Mouse (Mus musculus) c-Kit-positive CD71-negative TER-119-negative erythroid progenitor cells, embryonic 14.5 days (primary cell): ENCODE measurements around the gene Tmem150c.
A peak's percentile ranks its signal among the peaks of the same experiment; 100 is the strongest.

Source experiments
- DNase-seq: peaks from one replicate; pipeline ENCODE4 v3.0.0-alpha.2; 2013; ENCODE audit warnings: low read depth

Tmem150c gene

DNA sequence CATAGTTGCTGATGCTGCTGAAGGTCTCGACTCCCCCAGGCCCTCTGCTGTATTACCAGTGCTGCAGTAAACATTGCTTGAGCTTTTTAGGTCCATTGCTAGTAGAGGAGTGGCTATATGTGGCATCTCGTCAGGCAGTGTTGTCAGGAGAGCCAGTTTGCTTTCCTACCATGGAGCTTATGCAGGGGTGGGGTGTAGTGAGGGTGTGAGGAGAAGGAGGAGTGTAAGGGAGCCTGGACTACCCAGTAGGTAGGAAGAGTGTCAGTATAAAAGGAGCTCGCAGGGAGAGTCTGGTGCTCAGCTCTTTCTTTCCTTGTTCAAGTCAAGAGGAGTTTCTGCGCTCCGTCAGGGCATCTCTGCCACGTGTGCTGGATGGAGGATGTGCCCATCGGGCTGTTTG is 106.9 kb downstream of the Tmem150c start:
- no peak for DNase-seq

DNA sequence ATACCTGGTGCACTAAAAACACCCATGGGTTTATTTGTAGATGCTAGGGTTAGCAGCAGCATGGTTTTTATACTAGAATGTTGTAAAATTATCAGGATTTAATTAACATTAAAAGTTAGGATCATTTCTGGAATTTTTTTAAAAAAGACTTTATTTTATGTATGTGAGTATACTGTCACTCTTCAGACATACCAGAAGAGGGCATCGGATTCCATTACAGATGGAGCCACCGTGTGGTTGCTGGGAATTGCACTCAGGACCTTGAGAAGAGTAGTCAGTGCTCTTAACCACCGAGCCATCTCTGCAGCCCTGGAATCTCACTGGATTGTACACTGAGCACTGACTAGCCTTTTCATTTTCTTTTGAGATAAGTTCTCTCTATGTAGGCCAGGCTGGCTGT is 109.7 kb downstream of the Tmem150c start:
- no peak for DNase-seq

GRCm38 (mm10) chr5:100047871-100048270 is 111.7 kb downstream of the Tmem150c start:
- DNase-seq, result no peak

GRCm38 (mm10) chr5:100047143-100047640 is 112.4 kb downstream of the Tmem150c start:
- no peak for DNase-seq

GRCm38 (mm10) chr5:100046096-100046495 is 113.5 kb downstream of the Tmem150c start:
- no peak for DNase-seq

DNA sequence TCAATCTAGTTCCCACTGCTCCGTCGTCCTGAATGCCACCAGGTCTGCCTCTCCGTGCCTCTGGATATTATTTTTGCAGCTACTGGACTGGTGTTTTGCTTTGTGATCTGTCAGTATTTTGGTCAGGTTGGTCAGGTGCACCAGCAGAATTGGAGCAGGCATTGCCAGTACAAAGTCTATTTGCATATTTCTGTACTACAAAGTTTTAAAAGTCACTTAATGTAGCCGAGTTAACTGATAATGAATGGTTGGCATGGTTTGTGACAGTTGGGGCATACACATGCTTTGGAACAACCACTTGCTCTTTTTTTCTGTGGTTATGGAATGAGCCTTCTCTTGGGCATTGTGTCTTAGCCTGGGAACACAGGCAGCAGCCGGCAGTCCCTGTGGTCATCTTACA is 115.0 kb downstream of the Tmem150c start:
- no peak for DNase-seq

- DNase-seq, result no peak
Measured at GRCm38 (mm10) chr5:100044030-100044429, 115.6 kb downstream of the Tmem150c start.

DNA sequence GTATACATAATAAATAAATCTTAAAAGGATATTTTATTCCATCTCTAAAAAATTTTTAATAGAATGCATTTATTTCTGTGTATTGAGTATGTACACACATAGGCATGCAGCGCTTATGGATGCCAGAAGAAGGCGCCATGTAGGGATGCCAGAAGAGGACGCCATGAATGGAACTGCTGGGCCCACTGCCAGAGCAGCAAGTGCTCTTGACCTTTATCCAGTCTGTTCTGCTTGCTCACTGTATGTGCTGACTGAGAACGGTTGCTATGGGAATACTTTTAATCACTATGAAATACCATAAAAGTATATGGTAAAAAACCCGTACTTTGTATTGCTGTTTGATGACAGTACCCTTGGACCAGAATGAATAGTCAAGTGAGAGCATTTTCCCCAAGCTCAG is 116.2 kb downstream of the Tmem150c start:
- no peak for DNase-seq

GRCm38 (mm10) chr5:100042467-100042866 is 117.1 kb downstream of the Tmem150c start:
- no peak for DNase-seq

- DNase-seq, result no peak
Measured at GRCm38 (mm10) chr5:100041272-100041671, 118.3 kb downstream of the Tmem150c start.

GRCm38 (mm10) chr5:100040281-100040784 is 119.3 kb downstream of the Tmem150c start:
- no peak for DNase-seq

DNA sequence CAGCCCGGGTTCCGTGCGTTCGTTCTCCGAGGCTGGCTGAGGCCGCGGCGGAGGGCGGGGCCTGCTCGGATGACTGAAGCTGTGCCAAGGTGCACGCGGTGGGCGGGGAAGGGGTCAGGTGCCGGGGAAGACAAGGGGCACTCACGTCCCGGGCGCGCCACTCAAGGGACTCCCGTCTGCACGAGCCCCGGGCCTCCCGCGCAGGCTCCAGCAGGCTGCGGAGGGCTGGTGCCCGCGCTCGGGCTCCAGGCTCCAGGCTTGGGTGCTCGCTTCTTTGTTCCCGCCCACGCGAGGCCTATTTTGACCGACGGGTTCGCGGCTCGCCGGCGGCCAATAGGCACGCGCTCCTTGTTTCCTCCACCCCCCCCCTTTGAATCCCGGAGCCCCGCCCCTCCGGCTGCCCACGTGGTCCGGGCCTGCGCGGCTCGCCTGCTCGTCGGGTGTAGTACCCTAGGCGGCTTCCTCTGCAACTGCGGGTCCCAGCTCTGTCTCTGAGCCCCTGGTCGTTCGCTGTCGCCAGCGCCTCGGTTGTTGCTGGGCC is 119.9 kb downstream of the Tmem150c start, which contains the start of the genes Hnrnpdl and Enoph1:
Hnrnpdl (minus strand) TSS at position 63 of the 541 bp plus-strand sequence.
Enoph1 (plus strand) TSS at position 384 of the 541 bp plus-strand sequence.
- DNase-seq, result peak; percentile 87

- peak; percentile 81 for DNase-seq
Measured at GRCm38 (mm10) chr5:100038714-100039601, 120.7 kb downstream of the Tmem150c start.

DNA sequence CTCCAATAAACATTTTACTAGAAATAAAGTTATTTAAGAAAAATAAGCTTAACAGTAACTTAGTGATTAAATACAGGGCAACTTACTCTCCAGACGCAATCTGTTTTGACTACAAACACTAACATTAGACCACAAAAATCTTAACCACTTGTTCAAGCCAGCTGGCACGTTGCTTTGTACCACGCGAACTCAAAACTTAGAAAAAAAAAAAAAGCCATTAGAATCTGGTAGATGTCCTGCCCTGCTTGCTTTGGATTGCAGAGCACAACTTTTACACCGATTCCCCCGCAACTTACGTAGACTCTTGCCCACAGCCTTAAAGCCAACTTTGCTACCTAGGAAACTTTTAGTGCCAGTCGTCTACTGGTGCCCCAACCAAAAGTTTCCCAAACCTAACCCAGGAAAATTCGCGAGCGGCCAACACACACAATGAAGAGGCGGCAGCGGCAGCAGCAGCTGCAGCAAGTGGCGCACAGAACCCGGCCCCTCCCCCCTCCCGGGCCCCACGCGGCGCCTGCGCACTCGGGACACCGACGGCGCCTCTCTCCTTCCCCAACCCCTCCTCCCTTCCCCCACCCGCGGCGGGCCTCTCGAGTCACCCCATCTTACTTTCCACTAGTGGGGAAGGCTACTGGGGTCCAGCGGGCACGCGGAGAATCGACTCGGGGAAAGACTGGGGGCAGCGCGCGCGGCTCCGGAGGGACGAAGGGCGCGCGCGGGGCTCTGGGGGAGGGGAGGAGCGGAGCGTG is 121.5 kb downstream of the Tmem150c start:
- DNase-seq, result peak; percentile 69

GRCm38 (mm10) chr5:100036681-100037080 is 122.9 kb downstream of the Tmem150c start:
- no peak for DNase-seq

DNA sequence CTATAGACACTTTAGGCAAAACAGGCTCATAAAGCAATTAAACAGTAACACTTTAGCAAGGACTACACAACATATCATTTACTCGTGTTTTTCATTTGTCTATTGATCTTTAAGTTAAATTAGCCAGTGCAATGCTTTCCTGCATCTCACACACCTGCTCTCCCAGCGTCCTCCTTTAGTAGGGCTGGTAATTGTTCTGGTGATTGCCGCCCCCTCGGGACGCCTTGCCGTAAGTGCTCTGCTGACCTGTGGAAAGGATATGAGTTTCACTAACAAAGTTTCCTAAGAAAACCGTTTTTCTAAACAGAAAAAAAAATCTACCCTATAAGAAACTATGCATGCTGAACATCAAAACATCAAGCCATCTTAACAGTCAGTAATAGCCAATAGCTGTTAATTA is 123.7 kb downstream of the Tmem150c start:
- no peak for DNase-seq

DNA sequence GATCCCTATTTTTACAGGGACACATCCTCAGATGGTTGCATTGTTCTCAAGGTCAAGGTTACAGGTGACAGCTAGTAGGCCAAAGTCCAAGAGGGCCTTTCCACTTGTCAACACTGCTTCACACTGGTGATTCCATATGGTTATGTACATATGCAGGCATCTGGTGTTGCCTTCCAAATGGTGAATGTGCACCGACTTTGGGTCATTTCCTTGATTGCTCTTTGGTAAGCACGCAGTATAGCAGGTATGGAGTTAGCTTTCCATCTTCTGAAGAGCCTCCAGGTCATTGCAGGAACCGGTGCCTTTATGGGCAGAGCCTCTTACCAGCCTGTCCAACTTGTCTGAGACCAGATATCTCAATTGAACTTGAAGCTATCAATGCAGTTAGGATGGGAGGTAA is 127.0 kb downstream of the Tmem150c start:
- no peak for DNase-seq

DNA sequence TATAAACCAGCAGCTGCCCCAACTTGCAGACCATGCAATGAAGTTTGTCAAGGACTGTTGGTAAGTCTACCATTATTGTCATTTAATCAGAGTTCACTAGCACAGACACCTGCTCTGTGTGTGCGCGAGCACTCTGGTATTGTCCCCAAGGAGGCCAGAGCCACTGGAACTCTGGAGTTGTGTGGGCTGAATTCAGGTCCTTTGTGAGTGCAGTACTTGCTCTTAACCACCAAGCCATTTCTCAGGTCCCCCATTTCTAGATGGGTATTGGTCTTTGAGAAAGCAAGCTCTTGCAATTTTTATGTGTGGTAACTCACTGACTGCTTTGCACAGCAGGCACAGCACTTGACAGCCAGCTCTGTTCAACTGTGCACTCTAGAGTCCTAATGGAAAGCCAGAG is 127.5 kb downstream of the Tmem150c start:
- no peak for DNase-seq

GRCm38 (mm10) chr5:100030069-100030468 is 129.5 kb downstream of the Tmem150c start:
- DNase-seq, result no peak
